Mouse (Mus musculus) heart, adult 9 months (tissue): ENCODE measurements at regions not wholly inside any gene's neighbourhood (a gene's known extent, or its start where the extent isn't known, plus 50 kb on each side); places are given as distances from the start of the nearest gene placed in this dataset.

Source experiments
- DNase-seq, 2 experiments: peaks; one replicate each; pipeline ENCODE4 v3.0.0; 2022; ENCODE audit warnings: low spot score in 2 of 2

DNA sequence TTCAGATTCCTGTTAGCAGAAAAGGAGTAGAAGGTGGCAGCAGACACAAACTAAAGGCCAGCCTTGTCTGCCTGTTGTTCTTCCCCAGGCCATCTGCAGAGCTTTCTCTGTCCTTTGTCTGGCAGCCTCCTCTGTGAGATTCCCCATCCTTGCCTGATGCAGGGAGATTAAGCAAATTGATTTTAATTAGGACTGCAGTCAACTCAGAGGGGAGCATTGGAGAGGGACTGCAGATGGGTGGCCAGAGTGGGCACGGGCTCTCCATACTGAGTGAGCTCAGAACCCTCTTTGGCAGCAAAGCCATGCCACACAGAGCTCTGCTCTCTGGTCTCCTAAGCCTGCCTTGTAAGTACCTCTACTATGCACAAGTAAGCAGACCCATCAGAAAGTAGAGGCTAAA lies 158.5 kb downstream of the Maf start:
- DNase-seq, result no peak

DNA sequence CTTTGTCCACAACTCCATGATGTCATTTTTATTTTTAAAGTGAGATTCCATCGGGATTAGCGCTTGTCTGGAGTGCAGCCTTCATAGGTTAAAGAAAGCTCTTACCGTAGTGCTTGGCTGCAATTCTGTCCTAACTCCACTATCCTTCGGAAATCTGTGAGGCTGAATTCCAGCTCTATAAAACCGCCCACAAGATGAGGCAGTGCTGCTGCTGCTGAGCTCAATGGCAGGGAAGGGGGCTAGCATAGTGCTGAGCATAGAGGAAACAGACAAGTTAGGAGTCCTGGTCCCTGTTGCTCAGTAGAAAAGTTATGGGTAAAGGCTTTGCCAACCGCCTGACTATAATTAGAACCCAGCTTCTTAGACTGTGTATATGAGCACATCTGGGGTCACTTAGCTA lies 163.5 kb downstream of the Maf start:
- no peak for DNase-seq

DNA sequence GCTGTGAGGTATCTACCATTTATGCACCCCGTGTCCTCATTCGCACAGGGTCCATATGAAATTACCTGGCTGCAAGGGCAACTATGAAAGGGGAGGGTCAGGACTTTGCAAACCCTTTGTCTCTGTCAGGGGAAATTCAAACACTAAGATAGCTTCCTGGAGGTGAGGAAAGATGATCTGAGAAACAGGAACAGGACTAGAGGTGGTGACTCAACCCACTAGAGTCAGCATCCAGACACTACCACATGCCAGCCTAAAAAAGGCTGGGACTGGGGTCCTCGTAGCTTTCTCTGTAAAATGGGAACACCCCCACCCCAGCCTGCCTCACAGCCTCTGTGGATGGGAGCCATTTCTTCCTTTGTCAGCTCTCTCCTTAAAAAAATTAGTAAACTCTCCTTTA lies 164.7 kb downstream of the Maf start:
- DNase-seq, result no peak

DNA sequence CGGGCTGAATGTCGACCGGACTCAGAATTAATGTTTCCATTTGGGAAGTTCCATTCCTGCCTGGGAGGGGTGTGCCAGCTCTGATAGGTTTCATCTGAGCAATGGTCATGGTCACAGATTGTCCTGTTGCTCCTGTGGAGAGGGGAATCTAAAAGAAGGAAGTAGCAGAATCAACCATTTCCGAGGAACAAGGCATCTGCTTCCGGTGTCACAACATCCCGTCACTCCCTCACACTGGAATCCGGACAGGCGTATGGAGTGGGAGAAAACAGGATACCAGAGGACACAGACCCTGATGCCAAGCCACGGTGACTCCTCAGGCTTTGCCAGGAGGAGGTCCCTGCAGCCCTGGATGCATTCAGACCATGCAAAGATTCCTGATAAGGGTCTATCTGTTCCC lies 168.0 kb downstream of the Maf start:
- DNase-seq, result peak; percentile 17 to 23

DNA sequence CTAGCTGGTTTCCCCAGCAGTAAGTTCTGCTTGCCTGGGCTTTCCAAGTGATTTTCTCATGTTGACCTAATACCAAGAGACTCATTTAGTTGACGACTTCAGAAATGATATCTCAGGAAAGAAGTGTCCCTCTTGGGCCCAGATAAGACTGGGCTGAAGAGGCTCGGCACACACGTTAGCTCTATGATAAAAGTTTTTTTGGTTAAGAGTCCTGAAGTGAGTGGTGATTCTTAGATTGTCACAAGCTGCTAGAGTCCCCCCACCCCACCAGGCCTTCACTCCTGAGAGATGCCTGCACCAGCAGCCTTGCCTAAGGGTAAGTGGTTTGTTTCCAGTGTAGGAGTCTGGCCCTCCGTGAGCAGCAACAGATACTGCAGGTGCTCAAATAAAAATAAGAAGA lies 169.4 kb downstream of the Maf start:
- DNase-seq, result no peak

DNA sequence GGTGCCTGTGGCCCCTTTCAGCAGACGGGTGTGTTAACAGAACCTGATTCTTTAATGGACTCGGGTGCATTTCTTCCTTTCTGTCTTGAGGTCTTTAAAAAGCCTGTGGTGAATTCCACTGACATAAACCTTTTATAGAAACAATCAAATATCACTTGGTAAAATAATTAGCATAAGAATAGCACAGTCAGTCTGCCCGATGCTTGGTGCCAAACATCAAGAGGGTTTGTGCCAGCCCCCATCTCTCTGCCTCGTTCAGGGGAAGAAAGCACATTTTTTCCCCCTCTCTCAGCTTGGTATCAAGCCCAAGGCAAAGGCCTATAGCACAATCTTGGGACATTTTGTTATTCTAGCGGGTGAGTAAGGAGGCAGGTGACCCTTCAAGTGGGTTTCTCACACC lies 169.8 kb downstream of the Maf start:
- DNase-seq, result no peak

DNA sequence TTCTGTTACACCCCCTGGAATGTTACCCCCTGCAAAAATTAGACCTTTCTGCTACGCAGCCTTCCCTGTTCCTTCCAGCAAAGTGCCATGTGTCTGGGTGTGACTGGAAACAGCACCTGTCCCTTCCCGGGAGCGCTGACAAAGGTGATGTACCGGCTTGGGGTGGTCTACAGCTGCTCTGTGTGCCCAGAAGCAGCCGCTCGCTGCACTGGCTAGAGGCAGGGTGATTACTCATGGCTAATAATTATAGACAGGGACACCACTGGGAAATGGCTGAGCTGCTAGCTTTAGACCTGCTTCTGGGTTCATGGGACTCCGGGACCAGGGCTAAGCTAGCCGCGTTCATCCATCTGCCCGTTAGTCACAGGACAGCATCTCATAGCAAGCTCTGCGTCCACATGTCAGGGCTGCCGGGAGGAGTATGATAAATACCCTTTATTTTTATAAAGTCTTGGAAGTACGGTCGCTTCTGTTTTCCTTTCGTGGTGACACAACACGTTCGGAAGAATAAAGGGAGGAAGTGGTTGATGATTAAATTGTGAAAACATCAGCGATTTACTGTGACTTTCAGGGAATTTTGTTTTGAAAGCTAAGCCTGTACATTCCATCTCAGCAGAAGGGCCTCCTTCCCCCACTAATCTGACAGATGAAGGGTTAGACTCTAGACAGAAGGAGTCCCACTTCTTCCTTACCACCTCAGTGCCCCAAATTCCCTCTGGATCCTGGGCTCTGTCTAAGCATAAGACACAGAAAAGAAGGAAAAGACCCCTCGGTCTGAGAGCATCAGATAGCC lies 170.8 kb downstream of the Maf start:
- DNase-seq, result no peak

DNA sequence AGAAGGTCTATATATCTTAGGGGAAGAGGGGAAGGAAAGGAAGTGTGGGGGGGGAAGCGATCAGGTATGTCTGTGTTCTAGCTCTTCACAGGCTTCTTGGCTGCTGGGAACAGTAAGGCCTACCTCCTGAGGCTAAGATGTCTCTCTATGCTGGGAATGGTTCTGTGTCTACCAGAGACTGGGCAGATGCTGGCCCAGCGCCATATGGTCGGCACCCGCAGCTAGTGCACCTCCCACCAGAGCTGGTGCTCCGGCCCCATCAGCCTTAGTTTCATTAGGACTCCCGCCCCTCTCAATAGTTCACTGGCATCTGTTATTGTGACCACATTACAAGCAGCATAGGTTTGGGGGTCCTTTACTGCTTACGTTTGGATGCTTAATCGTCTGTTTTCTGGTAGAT lies 171.6 kb downstream of the Maf start:
- DNase-seq, result no peak

DNA sequence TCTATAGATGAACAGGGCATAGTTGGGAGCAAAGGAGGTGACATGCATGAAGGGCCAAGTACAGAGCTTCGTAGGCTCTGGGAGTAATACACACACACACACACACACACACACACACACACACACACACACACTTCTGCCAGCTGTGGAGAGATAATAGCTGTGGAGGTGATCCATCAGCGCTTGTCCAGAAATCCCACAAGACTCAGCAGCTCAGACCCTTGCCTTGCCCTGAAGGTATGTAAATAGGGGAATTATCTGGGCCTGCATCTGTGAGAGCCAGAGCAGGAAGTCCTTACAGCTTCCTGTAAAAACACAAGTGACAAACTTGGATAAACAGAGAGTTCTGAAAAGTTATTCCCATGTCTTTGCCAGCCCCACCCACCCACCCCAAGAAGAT lies 173.6 kb downstream of the Maf start:
- no peak for DNase-seq

DNA sequence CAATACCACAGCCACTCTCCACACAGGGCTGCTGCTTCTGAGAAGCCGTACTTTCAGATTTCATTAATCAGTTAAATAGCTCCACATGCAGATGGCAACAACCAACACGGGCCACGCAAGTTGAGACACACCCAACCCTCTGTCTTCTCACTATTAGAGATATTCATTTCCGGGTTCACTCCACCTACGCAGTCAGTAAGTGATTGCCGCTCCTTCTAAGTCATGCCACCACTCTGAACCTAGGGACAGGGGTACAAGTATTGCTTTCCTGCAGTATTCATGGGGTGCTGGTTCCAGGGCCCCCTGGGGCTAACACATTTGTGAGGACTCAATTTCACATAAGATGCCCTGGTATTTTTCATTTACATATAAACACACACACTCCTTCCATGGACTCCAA lies 176.3 kb downstream of the Maf start:
- no peak for DNase-seq

DNA sequence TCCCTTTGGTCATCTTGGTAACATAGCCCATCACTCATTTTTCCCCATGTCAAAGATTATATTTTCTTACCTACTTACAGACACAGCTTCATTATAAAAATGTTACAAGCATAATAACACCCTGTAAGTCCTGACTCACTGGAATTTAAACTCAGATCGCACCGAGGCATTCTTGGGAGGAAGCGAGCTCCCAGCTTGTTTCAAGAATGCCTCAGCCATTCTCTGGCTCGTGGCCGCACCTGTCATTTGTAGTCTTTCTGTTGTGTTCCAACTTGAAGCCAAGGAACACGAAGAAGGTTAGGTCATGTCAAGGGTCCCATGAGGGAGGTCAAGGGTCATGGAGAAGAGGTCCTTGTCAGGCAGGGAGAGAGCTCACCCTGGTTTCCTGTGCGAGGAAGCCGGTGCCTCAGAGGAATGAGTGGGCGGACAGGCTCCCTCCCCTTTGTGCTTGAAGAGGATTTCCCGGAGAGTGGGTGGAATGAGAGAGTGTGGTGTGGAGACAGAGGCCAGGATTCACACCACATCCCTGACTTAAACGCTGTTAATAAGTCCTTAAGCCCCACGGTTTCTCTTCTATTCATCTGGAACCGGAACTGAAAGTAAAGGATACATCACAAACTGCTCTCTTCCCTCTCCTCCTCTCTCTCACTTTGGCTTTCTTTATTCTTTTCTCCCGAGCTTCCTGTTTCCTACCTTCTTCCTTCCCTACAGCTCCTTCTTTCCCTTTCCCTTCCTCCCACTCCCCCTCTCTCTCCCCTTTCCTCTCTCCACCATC lies 177.8 kb downstream of the Maf start:
- DNase-seq, result peak in 1 of 2 experiments; percentile 20

DNA sequence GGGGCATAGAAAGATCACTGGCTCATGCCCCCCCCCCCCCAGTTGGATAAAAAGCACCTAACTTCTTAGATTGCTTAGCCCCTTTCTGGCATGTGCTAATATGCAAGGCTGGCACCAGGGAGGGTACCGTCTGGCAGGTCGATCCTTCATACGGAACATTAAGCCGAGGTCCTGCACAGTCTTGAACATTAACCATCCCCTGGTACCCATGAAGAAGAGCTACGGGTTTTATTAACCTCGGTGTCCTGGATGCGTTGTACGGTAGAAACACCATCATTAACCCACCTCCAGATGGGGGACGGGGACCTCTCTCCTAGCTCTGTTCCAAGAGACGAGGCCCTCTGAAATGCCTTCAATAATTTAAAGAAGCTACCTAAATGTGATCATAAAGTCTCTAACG lies 178.7 kb downstream of the Maf start:
- DNase-seq, result no peak

DNA sequence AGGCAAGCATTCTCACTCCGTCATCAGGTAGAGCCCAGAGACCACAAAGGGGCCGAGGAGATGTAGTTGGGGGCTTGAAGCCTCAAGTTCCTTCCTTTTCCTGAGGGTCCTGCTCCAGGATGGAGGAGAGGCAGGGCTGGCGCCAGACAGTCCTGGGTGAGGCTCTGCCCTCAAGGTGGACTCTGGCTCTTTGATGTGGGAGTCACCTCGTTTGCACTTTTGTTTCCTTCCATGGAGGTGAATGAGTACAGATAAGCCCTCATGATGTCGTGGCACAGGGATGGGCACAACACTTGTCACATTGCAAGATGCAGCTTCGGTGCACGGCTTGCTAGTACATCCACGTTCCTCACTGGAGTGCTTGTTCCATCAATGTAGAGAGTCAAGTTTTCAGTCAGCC lies 182.4 kb downstream of the Maf start:
- no peak for DNase-seq

DNA sequence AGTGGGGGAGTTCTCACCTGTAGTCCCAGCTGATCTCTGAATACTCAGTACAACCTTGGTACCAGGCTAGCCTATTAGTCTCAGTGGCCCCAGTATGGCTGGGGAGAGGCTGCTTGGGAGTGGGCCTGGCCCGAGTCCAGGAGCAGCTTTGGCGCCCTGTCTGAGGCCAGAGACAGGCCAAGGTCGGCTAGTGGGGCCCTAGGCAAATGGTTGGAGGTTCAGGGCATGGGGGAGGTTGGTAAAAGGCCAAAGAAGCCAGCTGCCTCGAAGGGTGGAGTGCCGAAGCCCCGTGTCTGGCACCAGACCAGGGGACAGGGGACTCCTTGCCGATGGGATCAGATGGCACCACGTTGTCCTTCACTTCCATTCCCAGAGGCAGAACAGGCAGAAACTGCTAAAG lies 182.9 kb downstream of the Maf start:
- no peak for DNase-seq

DNA sequence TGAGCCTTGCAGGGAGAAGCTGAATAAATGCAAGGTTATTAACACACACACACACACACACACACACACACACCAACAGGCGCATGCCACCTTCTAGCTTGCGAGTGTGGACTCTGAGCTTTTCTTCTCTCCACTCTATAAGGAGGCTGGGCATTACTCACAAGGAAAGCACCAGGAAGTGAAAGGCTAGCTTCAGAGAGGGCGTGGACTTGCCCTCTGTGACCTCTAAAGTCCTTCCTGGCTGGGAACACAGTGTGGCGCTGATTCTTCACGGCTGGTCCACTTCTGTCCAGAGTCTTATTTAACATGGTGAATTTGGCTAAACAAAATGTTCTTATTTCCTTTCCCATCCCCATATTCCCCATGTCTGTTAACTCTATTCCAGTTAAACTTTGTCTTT lies 185.1 kb downstream of the Maf start:
- DNase-seq, result no peak

DNA sequence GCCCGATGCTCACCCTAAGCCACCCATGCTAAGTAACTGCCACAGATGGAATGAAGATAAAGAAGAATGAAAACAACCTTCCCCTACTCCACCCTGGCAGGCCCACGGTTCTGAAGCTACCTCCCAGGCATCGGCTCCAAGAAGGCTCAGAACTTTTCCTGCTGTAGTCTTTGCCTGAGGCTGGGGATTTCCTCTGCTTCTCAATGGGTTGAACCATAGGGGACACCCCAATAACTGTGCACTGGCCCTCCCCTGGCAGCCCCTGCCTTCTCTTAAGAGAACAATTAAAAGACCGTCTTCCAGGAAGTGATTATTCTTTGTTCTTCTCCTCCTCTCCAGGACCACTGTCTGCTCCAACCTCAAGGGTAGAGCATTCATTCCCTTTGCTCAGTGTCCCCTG lies 191.9 kb downstream of the Maf start:
- no peak for DNase-seq

DNA sequence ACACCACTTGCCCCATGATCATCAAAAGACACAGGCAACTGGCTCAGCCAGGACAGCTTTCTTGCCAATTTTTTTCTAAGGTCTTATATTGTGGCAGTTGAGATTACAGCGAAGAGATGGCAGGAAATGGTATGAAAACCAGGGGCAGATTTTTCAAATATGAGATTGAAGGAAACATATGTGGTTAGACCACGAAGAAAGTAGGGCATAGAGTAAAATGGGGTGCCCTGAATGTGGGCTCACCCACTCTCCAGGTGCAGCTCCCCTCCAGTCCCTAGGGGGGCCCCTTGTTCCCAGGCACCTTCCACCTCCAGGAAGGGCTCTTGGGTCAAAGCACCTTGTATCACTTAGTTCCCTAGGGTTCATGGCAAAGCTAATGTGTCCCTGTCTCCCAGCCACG lies 193.1 kb downstream of the Maf start:
- no peak for DNase-seq

DNA sequence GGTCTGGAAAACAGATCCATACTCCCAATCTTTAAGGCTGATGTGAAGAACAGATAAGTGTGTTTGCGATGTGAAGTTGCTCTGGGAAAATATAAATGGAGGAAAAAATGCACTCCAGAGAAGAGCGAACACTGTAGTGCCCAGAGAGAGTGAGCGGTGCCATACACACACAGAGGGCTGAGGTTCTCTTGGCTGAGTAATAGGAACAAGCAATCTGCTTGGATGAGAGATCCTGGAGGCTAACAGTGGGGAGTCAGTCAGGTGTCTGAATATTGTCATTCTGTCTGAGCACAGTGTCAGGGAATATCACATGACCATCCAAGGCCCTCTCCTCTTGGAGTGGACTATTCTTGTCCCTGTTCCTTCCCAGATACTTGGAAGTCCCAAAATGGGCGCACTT lies 200.4 kb downstream of the Maf start:
- no peak for DNase-seq

DNA sequence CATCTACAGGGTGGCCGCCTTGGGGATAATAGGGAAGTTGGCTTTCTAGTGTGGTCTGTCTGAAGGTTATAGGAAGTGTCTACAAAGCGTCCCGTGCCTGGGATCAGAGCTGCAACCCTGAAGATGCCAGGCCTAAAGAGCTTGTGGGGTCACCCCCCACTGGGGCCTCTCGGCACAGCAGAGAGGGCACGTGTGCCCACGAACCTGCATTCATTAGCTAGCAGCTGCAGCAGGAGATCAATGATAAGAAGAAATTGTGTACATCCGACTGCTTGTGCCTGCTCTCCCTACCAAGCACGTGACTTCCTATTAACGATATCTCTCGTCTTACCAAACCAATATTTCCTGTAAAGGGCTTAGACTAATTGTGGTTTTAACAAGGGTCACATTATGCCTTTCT lies 200.9 kb downstream of the Maf start:
- DNase-seq, result no peak

DNA sequence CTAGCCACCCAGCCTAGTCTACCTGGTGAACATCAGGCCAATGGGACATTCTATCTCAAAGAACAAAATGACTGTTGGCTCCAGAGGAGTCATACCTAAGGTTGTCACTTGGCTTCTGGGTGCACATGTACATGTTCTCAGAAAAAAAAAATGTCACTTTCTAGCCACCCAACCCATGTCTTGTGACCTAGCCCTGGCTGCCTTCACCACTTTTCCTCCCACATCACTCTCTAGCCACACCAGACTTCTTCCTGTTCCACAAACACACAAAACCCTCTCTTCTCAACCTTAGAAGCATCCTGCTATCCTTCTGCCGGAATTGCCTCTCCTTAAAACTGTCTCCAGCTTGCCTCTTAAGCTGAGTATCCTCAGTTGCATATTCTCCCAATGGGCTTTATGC lies 211.6 kb downstream of the Maf start:
- no peak for DNase-seq

DNA sequence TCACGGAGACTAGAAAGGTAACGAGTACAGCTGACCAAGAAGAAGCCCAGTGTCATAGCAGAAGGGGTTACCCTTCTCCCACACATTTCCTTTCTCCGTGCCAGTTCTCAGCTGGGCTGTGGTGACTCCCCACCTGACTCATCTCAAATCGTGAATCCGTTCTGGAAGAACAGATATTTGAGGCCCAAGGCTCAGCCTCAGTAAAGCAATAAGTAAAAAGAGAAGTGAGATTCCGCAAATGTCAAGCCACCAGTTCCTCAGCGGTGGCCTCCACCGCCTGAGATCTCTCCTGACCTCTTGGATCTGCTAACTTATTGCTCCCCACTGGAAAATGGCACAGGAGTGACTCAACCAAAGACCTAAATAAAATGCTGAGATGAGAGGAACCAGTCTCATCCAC lies 213.2 kb downstream of the Maf start:
- DNase-seq, result peak; percentile 10 to 24

DNA sequence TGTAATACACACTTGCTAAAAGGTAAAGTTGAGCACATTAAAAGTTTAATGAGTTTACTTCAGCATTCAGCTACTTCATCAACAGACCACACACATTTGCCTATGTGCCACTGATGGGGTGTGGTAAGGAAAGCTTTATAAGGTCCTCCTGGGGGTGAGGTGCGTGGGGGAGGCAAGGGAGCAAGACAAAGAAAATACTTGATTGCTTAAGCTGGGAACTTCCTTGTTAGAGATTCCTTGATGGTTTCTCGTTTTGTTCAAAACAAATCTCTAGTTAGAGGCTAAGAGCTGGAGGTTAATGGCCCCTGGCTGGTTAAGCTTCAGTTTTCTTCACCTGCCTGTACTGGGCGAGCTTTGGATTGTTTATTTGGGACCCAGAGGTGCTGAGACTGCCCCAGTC lies 220.7 kb downstream of the Maf start:
- DNase-seq, result no peak

DNA sequence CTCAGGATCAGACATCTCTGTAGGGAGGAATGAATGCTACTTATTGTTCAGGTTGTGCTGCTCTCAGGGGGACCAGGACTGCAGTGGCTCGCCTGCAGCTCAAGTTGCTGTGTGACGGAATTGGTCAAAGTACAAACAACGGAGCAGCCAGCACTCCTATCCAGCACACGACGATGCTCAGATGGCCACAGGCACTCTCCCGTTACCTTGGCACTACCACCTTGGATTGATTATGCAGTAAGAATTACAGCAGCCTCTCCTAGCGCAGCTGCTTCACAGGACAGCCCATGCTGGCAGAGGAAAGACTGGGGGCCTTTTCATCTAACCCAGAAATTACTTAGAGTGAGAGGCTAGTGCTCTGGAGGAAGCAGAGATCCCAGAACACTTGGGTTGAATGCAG lies 226.5 kb downstream of the Maf start:
- DNase-seq, result no peak
